Comparison of ENCODE assay signal across 22 mouse cellular contexts in genomic region chr4:84211311-84211875, GRCm38 (mm10).
DNase-seq lines count a peak whose midpoint lies in the region; ATAC-seq lines count a peak whose summit lies in the region.
"Had no signal": no experiment of that assay in that cellular context is flagged by ENCODE, and none has a peak within 500 bp of the region (broad histone marks: within the 10 kb centered on the region; RNA-seq: fewer than 3 reads in every experiment).

No protein-coding gene starts in this region.

- H3K4me3 ChIP-seq in midbrain, embryonic 13.5 days (replicated peaks), result no peak overlapping the region
- H3K4me3 ChIP-seq in midbrain, embryonic 16.5 days (ENCODE audit: low read depth, low read length), result no peak overlapping the region
- no peak overlapping the region for H3K4me3 ChIP-seq in limb, embryonic 12.5 days (replicated peaks)
- H3K4me3 ChIP-seq: embryonic facial prominence, embryonic 12.5 days; heart, embryonic 13.5 days; layer of hippocampus, adult 2 months; liver, embryonic 13.5 days had no signal

- peak overlapping the region; percentile 1; the same call in 1 of the 2 replicates for H3K4me2 ChIP-seq in midbrain, embryonic 13.5 days (replicated peaks)
- H3K4me2 ChIP-seq in midbrain, embryonic 16.5 days (ENCODE audit: low read length), result no peak overlapping the region
- peak overlapping the region; percentile 34 for H3K4me2 ChIP-seq in limb, embryonic 12.5 days
- H3K4me2 ChIP-seq: embryonic facial prominence, embryonic 12.5 days; heart, embryonic 13.5 days; liver, embryonic 13.5 days; lung, embryonic 14.5 days had no signal

- no peak overlapping the region for H3K9ac ChIP-seq in midbrain, embryonic 13.5 days (replicated peaks)
- H3K9ac ChIP-seq in midbrain, embryonic 16.5 days (ENCODE audit: low read depth, low read length), result no peak overlapping the region
- H3K9ac ChIP-seq in limb, embryonic 12.5 days (replicated peaks), result no peak overlapping the region
- H3K9ac ChIP-seq: embryonic facial prominence, embryonic 12.5 days; heart, embryonic 13.5 days; liver, embryonic 13.5 days; lung, embryonic 14.5 days had no signal

- H3K9me3 ChIP-seq in midbrain, embryonic 13.5 days, result no peaks in the 10 kb centered on the region
- no peaks in the 10 kb centered on the region for H3K9me3 ChIP-seq in midbrain, embryonic 16.5 days (replicated peaks; ENCODE audit: control insufficient read depth, low read length, poor library complexity, severe bottlenecking)
- H3K9me3 ChIP-seq in limb, embryonic 12.5 days, result no peaks in the 10 kb centered on the region
- H3K9me3 ChIP-seq: embryonic facial prominence, embryonic 12.5 days; heart, embryonic 13.5 days; liver, embryonic 13.5 days had no signal

- 18% methylated on average over 11 of the region's 11 CpGs for WGBS in midbrain, embryonic 13.5 days
- 15% methylated on average over 11 of the region's 11 CpGs for WGBS in midbrain, embryonic 16.5 days
- WGBS in limb, embryonic 12.5 days, result 20% methylated on average over 11 of the region's 11 CpGs

- ATAC-seq in midbrain, embryonic 13.5 days, result 0 out of 2 replicates have a peak, but pooled peaks have one; percentile 34
- ATAC-seq in midbrain, embryonic 16.5 days, result no peak; the same call in 1 of the 2 replicates
- ATAC-seq in limb, embryonic 12.5 days (ENCODE audit: insufficient number of reproducible peaks, insufficient read depth, low FRiP score, low TSS enrichment, low read depth), result no peak

- H3K36me3 ChIP-seq in midbrain, embryonic 13.5 days, result no peaks in the 10 kb centered on the region
- no peaks in the 10 kb centered on the region for H3K36me3 ChIP-seq in midbrain, embryonic 16.5 days (ENCODE audit: control insufficient read depth, insufficient read depth, low read length)
- no peaks in the 10 kb centered on the region for H3K36me3 ChIP-seq in limb, embryonic 12.5 days
- H3K36me3 ChIP-seq: embryonic facial prominence, embryonic 12.5 days; heart, embryonic 13.5 days; liver, embryonic 13.5 days had no signal

- peaks cover 17% of the 10 kb centered on the region for H3K4me1 ChIP-seq in midbrain, embryonic 13.5 days (replicated peaks)
- H3K4me1 ChIP-seq in midbrain, embryonic 16.5 days (ENCODE audit: control insufficient read depth, insufficient read depth, low read length), result 0 out of 2 replicates have a peak, but pooled peaks cover 3% of the 10 kb centered on the region
- peaks cover 48% of the 10 kb centered on the region for H3K4me1 ChIP-seq in limb, embryonic 12.5 days (replicated peaks)
- H3K4me1 ChIP-seq: liver, embryonic 13.5 days had no signal

- DNase-seq in embryo, embryonic 10.5 days (ENCODE audit: low spot score), result peak; percentile 26
- no peak for DNase-seq in embryo, embryonic 10 days (ENCODE audit: low spot score)
- no peak for DNase-seq in urinary bladder, adult 18-20 months (ENCODE audit: low spot score in 2 of 2)
- no peak for DNase-seq in adrenal gland, adult 18-20 months (ENCODE audit: low spot score in 2 of 2)
- DNase-seq in cerebellum, postnatal 10 days, result no peak
- DNase-seq: adrenal gland, postnatal 10 days; cerebellum, adult 11 months; gastrocnemius, postnatal 10 days; heart, adult 18-20 months; kidney, adult 11 months; kidney, postnatal 14 days; liver, embryonic 13.5 days; lung, embryonic 14.5 days; lung, postnatal 36 days; right cerebral cortex, adult 18-20 months had no signal

- 0 out of 2 replicates have a peak, but pooled peaks cover 2% of the 10 kb centered on the region for H3K27me3 ChIP-seq in midbrain, embryonic 13.5 days
- H3K27me3 ChIP-seq in midbrain, embryonic 16.5 days (ENCODE audit: control insufficient read depth, insufficient read depth, low read depth, low read length), result no peaks in the 10 kb centered on the region
- no peaks in the 10 kb centered on the region for H3K27me3 ChIP-seq in limb, embryonic 12.5 days
- H3K27me3 ChIP-seq: embryonic facial prominence, embryonic 12.5 days; liver, embryonic 13.5 days had no signal

- no peak overlapping the region for H3K27ac ChIP-seq in midbrain, embryonic 13.5 days
- no peak overlapping the region for H3K27ac ChIP-seq in midbrain, embryonic 16.5 days (ENCODE audit: low read length)
- H3K27ac ChIP-seq in limb, embryonic 12.5 days, result peak overlapping the region; percentile 75
- H3K27ac ChIP-seq: embryonic facial prominence, embryonic 12.5 days; heart, embryonic 13.5 days; layer of hippocampus, adult 2 months; liver, embryonic 13.5 days; stomach, postnatal 0 days had no signal
